Mouse (Mus musculus) G1E-ER4 (cell line): ENCODE data around the gene Snx32. TPM values are rescaled to one million over a fixed set of nuclear protein-coding genes. Genes with fewer than 3 reads are reported as not detected.

Experiments
- GATA1 ChIP-seq: IDR thresholded peaks from one replicate; pipeline ENCODE4 v1.8.0; 2012; ENCODE audit warnings: low read length, inconsistent platforms
- polyA plus RNA-seq: library from polyadenylated mRNA; stranded (reverse); fragments of >175 nt; gene quantifications from 2 replicates; pipeline ENCODE4 v1.2.3, GENCODE M21; 2012

Gene Snx32
- polyA plus RNA-seq, 1 experiment = 1.4 TPM

- TF ChIP-seq GATA1 = no peak
Observed at GRCm38 (mm10) chr19:5490313-5490897, 19.9 kb downstream of the Snx32 start, which contains the start of gene Cfl1. Gene Cfl1 (plus strand): TSS chr19:5490455.

GRCm38 (mm10) chr19:5488878-5489571 is 21.3 kb downstream of the Snx32 start:
- TF ChIP-seq GATA1 = no peak

GRCm38 (mm10) chr19:5487768-5488550 is 22.4 kb downstream of the Snx32 start, which contains the start of gene Mus81:
Gene Mus81 (minus strand): TSS chr19:5488402.
- no peak for TF ChIP-seq GATA1

DNA sequence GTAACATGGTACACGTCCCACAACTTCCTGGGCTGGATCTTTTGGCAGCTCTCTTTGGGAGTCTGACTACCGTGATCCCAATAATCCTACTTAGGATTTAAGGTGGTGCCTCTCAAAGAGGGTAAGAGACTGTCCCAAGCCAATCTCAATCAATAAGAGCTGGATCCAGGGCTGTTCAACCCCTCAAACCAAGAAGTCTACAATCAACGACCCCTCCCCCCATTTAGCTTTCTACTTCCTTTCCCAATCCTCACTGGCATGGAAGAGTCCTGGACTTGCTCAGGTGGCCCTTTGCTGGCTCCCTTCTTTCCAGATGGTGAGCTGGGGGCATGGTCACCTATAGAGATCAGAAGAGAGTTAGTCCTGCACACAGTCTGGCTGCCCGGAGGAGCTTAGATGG is 23.6 kb downstream of the Snx32 start:
- no peak for TF ChIP-seq GATA1

- no peak for TF ChIP-seq GATA1
Observed at GRCm38 (mm10) chr19:5486286-5486685, 24.1 kb downstream of the Snx32 start.

- no peak for TF ChIP-seq GATA1
Observed at GRCm38 (mm10) chr19:5485821-5486220, 24.5 kb downstream of the Snx32 start.

DNA sequence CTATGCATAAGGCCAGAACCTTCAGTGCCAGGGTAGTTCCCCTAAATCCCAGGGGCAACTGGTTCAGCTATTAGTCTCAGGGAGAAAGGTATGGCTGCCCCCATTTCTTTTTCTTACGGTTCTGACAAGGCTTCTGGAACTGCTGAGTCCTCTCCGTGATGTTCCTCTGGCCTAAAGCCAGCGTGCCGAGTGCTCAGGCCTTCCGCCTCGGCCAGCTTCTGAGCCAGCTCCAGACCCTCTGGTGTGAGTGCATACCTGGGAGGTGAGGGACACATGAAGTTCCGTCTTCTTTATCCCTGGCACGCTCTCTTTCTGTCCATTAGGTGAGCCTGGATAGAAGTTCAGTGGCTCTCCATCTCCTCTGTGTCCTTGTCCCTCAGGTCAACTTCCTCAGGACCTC is 25.0 kb downstream of the Snx32 start:
- no peak for TF ChIP-seq GATA1

- no peak for TF ChIP-seq GATA1
Observed at GRCm38 (mm10) chr19:5484496-5484895, 25.8 kb downstream of the Snx32 start.

- TF ChIP-seq GATA1 = no peak
Observed at GRCm38 (mm10) chr19:5483386-5484359, 26.7 kb downstream of the Snx32 start.

DNA sequence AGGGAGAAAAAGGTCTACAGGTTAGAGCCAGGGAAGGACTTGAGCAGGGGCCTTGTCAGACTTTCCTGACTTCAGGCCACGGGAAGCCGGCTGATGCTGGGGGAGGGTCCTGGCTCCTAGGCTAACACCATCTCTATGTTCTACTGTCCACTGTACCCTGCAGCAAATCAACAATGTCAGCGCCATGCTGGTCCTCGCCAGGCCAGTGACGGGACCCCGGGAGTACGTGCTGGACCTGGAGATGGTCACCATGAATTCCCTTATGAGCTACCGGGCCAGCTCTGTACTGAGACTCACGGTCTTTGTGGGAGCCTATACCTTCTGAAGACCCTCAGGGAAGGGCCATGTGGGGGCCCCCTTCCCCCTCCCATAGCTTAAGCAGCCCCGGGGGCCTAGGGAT is 28.9 kb downstream of the Snx32 start:
- TF ChIP-seq GATA1 = no peak

DNA sequence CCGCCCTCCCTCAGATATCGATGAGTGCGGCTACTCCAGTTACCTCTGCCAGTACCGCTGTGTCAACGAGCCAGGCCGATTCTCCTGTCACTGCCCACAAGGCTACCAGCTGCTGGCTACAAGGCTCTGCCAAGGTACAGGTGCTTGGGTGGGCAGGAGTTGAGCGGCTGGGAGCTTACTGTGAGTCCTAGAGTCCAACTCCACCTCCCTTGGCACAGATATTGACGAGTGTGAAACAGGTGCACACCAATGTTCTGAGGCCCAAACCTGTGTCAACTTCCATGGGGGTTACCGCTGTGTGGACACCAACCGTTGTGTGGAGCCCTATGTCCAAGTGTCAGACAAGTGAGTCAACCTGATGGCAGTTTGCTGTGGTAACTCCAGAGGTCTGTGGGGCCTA is 30.3 kb downstream of the Snx32 start:
- TF ChIP-seq GATA1 = no peak

- no peak for TF ChIP-seq GATA1
Observed at GRCm38 (mm10) chr19:5477668-5478300, 32.6 kb downstream of the Snx32 start.

GRCm38 (mm10) chr19:5477004-5477667 is 33.2 kb downstream of the Snx32 start:
- TF ChIP-seq GATA1 = no peak

GRCm38 (mm10) chr19:5475069-5475714 is 35.1 kb downstream of the Snx32 start:
- TF ChIP-seq GATA1 = no peak
